Mouse (Mus musculus) hindbrain, embryonic 15.5 days (tissue): ENCODE results near the gene Nccrp1. TPM values are rescaled to one million over a fixed set of nuclear protein-coding genes. Genes with fewer than 3 reads are reported as not detected.
A peak's percentile ranks its signal among the peaks of the same experiment; 100 is the strongest.

Source experiments
- ATAC-seq: fragments of 200-750 bp; cut with Nextera tagmentation; 2 replicates; pipeline ENCODE4 v1.8.0; 2017; ENCODE audit warnings: low read depth, moderate number of reproducible peaks, moderate TSS enrichment; ENCODE audit not compliant: low FRiP score
- H3K27ac ChIP-seq: fragments of 300-500 bp; sonication (generic); replicated peaks from 2 replicates; pipeline ENCODE4 v1.5.1; 2015; ENCODE audit warnings: mild to moderate bottlenecking, inconsistent platforms
- H3K27me3 ChIP-seq: fragments of 300-500 bp; sonication (generic); 2 replicates; pipeline ENCODE4 v1.6.1; 2015; ENCODE audit warnings: control low read depth, inconsistent platforms
- H3K36me3 ChIP-seq: fragments of 300-500 bp; sonication (generic); 2 replicates; pipeline ENCODE4 v1.6.1; 2015; ENCODE audit warnings: control low read depth, inconsistent platforms
- H3K4me1 ChIP-seq: fragments of 300-500 bp; sonication (generic); replicated peaks from 2 replicates; pipeline ENCODE4 v1.6.1; 2015; ENCODE audit warnings: control low read depth, inconsistent platforms
- H3K4me2 ChIP-seq: fragments of 300-500 bp; sonication (generic); 2 replicates; pipeline ENCODE4 v1.6.1; 2015; ENCODE audit warnings: moderate library complexity, mild to moderate bottlenecking, inconsistent platforms
- H3K4me3 ChIP-seq: fragments of 300-500 bp; sonication (generic); 2 replicates; pipeline ENCODE4 v1.5.1; 2015; ENCODE audit warnings: mild to moderate bottlenecking, inconsistent platforms
- H3K9ac ChIP-seq: fragments of 300-500 bp; sonication (generic); 2 replicates; pipeline ENCODE4 v1.6.1; 2015; ENCODE audit warnings: inconsistent platforms
- H3K9me3 ChIP-seq: fragments of 300-500 bp; sonication (generic); 2 replicates; pipeline ENCODE4 v1.6.1; 2016; ENCODE audit warnings: control low read depth, inconsistent platforms
- WGBS: fragments of 180-500 bp; shearing (Covaris S2); methylation state at CpG from one replicate; pipeline ENCODE4 v1.1.7; 2015; 5-methylcytosine and 5-hydroxymethylcytosine counted together
- polyA plus RNA-seq: library from polyadenylated mRNA; unstranded; fragments of >200 nt; fragmentation: Nextera tagmentation; extraction: Ambion mirVana; gene quantifications from 2 replicates; pipeline ENCODE4 v1.2.1, GENCODE M21; 2015

Gene Nccrp1
- polyA plus RNA-seq, 1 experiment from 2014 or later: 0.19 TPM

DNA sequence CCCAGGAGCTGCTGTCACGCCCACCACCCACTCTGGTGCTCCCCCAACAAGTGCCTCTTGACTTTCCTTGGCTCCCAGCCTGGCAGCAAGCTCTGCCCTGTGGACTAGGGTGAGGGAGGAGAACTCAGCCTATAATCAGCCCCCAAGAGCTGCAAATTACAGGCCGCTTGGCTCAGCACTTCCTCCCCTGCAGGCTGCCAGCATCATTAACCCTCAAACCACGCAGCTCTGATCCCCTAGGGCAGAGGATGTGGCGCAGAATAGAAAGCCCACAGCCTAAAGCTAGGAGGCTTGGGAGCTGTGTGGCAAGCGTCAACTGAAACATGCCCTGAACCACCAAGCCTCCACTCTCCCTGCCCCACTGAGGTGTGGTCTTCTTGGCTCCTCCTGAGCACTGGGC lies 18.4 kb upstream of the Nccrp1 start:
- H3K4me3 ChIP-seq: no peak overlapping the region
- 70% methylated on average over 5 of the region's 5 CpGs for WGBS
- peaks cover 3% of the 10 kb centered on the region; the same call in 1 of the 2 replicates for H3K4me1 ChIP-seq
- no peaks in the 10 kb centered on the region for H3K27me3 ChIP-seq
- no peaks in the 10 kb centered on the region for H3K9me3 ChIP-seq
- ATAC-seq: no peak
- no peak overlapping the region for H3K4me2 ChIP-seq
- H3K9ac ChIP-seq: no peak overlapping the region
- peaks cover 18% of the 10 kb centered on the region for H3K36me3 ChIP-seq
- H3K27ac ChIP-seq: no peak overlapping the region

DNA sequence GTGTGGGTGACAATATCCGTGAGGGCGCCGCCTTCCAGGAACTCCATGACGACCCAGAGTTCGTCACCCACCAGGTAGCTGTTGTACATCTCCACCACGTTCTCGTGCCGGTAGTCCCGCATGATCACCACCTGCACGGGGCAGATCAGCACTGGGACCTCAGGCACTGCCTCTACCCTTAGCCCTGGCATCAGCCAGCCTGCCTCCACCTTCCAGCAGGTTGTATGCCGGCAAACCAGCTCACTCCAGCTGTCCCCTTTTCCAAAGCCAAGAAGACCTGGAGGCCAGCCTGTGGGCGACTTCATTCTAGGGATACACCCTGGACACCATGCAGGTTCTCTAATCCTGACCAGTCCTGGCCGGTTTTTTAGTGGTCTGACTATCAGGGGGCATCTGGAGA lies 15.9 kb upstream of the Nccrp1 start:
- Histone ChIP-seq H3K4me3 (no peak overlapping the region), H3K9ac (no peak overlapping the region), H3K4me2 (no peak overlapping the region), H3K4me1 (no peaks in the 10 kb centered on the region), H3K27ac (no peak overlapping the region), H3K36me3 (peaks cover 32% of the 10 kb centered on the region), H3K27me3 (no peaks in the 10 kb centered on the region), H3K9me3 (no peaks in the 10 kb centered on the region)
- 95% methylated on average over 13 of the region's 13 CpGs for WGBS
- no peak for ATAC-seq

DNA sequence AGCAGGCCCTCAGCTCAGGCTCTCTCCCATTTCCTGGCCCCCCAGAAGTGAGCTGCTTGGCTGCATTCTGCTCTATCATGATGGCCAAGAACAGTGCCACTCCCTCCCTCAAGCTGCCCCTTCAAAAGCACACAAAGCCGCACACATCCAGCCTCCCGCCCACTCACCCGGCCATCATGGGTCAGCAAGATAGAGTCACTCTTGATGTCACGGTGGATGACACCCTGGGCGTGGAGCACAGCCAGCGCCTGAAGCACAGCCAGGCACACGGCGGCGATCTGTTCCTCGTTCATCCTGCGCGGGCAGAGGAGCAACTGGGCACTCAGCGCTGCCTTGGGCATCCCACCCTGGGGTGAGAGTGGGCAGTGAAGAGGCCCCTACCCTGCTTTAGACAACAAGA lies 15.3 kb upstream of the Nccrp1 start:
- Histone ChIP-seq H3K27me3 (no peaks in the 10 kb centered on the region), H3K4me3 (no peak overlapping the region), H3K9me3 (no peaks in the 10 kb centered on the region), H3K27ac (no peak overlapping the region), H3K4me1 (no peaks in the 10 kb centered on the region), H3K9ac (no peak overlapping the region), H3K36me3 (peaks cover 26% of the 10 kb centered on the region), H3K4me2 (no peak overlapping the region)
- no peak for ATAC-seq
- 85% methylated on average over 13 of the region's 13 CpGs for WGBS

DNA sequence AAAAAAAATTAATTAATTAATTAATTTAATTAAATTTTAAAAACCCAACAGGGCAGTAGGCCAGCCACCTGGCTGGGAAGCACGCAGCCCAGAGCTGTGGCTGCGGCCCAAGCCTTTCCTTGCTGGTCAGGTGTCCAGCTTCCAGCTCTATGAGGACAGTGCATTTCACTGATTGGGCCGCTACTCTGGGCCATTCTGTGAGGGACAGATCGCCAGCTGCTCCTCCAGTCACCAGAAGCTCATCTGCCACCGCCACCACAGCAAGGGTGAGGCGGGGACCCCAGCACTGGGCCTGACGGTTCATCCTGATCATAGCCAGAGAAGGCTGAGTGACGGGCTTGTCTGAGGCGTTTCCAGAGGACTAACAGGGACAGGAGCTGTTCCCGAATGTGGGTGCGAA lies 14.9 kb upstream of the Nccrp1 start:
- Histone ChIP-seq H3K4me1 (no peaks in the 10 kb centered on the region), H3K27ac (no peak overlapping the region), H3K27me3 (no peaks in the 10 kb centered on the region), H3K4me3 (no peak overlapping the region), H3K9me3 (no peaks in the 10 kb centered on the region), H3K4me2 (no peak overlapping the region), H3K9ac (no peak overlapping the region), H3K36me3 (peaks cover 22% of the 10 kb centered on the region)
- 87% methylated on average over 11 of the region's 11 CpGs for WGBS
- ATAC-seq: no peak

DNA sequence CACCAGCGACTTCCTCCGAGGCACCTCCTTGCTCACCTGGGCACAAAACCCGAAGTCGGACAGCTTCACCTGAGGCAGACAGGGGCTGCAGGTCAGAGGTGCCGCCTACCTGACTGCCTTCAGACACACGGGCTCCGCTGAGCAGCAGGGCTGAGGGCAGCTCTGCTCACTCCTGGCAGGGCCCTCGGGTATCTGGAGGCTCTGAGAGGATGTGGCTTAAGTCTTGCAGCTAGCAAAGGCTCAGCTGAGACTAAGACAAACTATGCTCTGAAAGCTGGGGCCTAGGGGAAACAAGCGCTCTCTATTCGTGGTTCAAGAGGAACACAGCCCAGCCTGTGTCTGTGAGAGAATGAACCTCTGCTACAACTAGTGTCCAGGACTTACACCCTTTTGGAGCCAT lies 13.8 kb upstream of the Nccrp1 start:
- H3K4me3 ChIP-seq: no peak overlapping the region
- no peaks in the 10 kb centered on the region for H3K9me3 ChIP-seq
- no peak overlapping the region for H3K9ac ChIP-seq
- H3K4me1 ChIP-seq: no peaks in the 10 kb centered on the region
- no peak overlapping the region for H3K27ac ChIP-seq
- H3K4me2 ChIP-seq: no peak overlapping the region
- H3K27me3 ChIP-seq: no peaks in the 10 kb centered on the region
- ATAC-seq: no peak
- WGBS: 93% methylated on average over 10 of the region's 10 CpGs
- peaks cover 17% of the 10 kb centered on the region; the same call in 1 of the 2 replicates for H3K36me3 ChIP-seq

DNA sequence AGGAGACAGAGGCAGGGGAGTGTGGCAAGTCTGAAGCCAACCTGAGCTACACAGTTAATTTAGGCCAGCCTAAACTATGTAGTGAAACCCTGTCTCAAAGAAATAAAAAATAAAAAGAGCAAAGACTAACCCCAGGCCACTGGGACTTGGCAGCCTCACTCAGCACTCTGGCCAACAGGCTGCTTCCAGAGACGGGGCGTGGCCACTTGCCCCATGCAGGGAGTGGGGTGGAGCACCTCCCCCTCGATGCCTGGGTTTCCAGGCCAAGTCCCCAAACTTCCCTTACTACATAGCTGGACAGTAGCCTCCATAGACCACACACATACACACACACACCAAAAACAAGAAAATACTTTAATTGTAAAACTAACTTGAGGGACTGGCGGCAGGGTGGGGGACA lies 11.4 kb upstream of the Nccrp1 start:
- no peak overlapping the region for H3K4me3 ChIP-seq
- no peaks in the 10 kb centered on the region for H3K27me3 ChIP-seq
- 61% methylated on average over 4 of the region's 4 CpGs for WGBS
- no peak overlapping the region for H3K4me2 ChIP-seq
- H3K4me1 ChIP-seq: no peaks in the 10 kb centered on the region
- ATAC-seq: no peak
- peaks cover 14% of the 10 kb centered on the region; the same call in 1 of the 2 replicates for H3K36me3 ChIP-seq
- no peak overlapping the region for H3K9ac ChIP-seq
- no peaks in the 10 kb centered on the region for H3K9me3 ChIP-seq
- no peak overlapping the region for H3K27ac ChIP-seq

DNA sequence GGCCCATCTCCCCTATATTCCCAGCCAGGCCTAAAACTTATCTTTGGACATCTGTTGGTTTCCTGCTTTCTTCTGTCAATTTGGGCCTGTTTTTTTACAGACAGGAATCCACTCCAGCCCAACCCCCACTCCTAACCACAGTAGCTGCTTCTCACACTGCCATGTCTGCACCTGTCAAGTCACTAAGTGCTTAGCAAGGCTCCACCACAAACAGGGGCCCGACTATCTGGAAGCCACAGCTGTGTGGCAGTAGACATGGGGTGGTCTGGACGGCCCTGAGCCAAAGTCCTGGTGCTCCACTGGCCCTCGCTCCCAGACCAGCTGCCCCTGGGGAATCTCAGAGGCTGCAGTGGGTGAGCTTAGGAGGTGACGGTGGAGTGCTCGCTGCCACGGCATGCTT lies 10.7 kb upstream of the Nccrp1 start:
- no peak overlapping the region for H3K27ac ChIP-seq

DNA sequence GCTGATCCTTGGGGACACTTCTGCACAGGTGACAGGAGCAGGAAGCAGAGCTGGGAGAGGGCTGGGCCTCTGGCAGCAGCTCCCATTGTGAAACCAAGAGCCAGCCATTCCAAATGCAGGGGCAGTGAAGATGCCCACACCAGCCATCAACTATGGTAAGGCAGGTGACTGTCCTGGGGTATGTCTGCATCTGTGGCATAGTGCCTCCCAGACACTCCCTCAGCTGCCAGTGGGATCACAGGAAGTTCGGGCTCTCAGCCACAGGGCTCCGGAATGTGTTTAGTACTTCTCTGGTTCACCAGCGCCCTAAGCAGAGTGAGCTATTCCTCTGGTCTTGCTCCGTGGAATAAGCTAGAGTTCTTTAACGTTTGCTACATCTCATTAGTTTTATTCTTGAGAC lies 10.0 kb upstream of the Nccrp1 start:
- Histone ChIP-seq H3K27ac (no peak overlapping the region), H3K4me2 (no peak overlapping the region), H3K36me3 (peaks cover 14% of the 10 kb centered on the region; the same call in 1 of the 2 replicates), H3K9me3 (no peaks in the 10 kb centered on the region), H3K9ac (no peak overlapping the region), H3K27me3 (no peaks in the 10 kb centered on the region), H3K4me1 (no peaks in the 10 kb centered on the region), H3K4me3 (no peak overlapping the region)
- 69% methylated on average over 5 of the region's 5 CpGs for WGBS
- ATAC-seq: no peak

More for the DNA sequence above, 10.7 kb upstream of the Nccrp1 start:
- H3K9me3 ChIP-seq: no peaks in the 10 kb centered on the region
- no peaks in the 10 kb centered on the region for H3K4me1 ChIP-seq
- WGBS: 82% methylated on average over 6 of the region's 6 CpGs
- no peak overlapping the region for H3K9ac ChIP-seq
- H3K36me3 ChIP-seq: peaks cover 14% of the 10 kb centered on the region; the same call in 1 of the 2 replicates
- H3K4me2 ChIP-seq: no peak overlapping the region
- no peak for ATAC-seq
- H3K4me3 ChIP-seq: no peak overlapping the region
- no peaks in the 10 kb centered on the region for H3K27me3 ChIP-seq

DNA sequence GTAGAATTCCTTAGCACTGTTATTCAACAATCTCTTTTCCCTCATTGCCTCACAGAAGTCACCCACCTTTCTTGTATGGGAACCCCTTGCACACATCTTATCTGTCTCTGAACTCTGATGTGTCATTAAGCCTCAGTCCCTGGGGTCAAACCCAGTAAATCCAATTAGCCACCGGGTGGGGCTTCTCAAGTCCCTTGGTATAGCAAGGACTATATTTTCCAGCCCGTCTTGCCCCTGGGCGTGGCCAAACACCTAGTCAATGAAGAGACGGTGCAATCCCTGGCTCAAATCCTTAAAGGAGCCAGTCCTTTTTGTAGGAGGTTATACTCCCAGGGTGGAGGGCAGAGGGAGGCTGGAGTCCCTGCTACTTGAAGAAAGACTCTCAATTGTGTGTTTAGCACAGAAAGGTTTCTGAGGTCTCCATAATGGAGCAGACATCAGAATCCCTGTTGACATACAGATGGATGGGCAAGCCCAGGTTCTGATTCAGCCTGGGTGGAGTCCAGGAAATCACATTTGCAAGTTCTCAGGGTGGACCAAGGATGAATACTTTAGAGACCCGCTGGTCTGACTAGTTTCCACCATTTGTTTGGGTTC lies 9.0 kb upstream of the Nccrp1 start:
- Histone ChIP-seq H3K4me2 (no peak overlapping the region), H3K4me1 (no peaks in the 10 kb centered on the region), H3K27ac (no peak overlapping the region), H3K27me3 (no peaks in the 10 kb centered on the region), H3K9ac (no peak overlapping the region), H3K36me3 (peaks cover 14% of the 10 kb centered on the region; the same call in 1 of the 2 replicates), H3K4me3 (no peak overlapping the region), H3K9me3 (no peaks in the 10 kb centered on the region)
- ATAC-seq: no peak
- 32% methylated on average over 5 of the region's 5 CpGs for WGBS

DNA sequence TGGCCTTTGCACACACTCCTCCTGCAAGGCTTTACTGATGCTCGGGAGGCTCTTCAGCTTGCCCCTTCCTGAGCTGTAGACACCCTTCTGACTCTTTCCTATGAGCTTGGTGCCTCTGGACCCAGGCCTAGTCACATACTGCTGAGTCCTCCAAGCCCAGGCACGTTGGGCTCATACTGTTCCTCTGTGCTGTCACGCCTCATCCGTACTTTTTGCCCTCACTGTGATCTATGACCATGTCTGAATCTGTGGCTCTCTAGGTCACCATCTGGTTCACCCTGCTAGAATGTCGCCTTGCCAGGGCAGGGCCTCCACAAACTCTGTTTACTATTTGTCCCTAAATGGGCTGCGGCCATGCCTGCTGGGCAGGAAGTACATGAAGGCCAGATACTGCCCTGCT lies 6.0 kb upstream of the Nccrp1 start:
- no peaks in the 10 kb centered on the region for H3K4me1 ChIP-seq
- 91% methylated on average over 6 of the region's 6 CpGs for WGBS
- ATAC-seq: no peak
- H3K27me3 ChIP-seq: no peaks in the 10 kb centered on the region
- no peak overlapping the region for H3K4me3 ChIP-seq
- H3K9ac ChIP-seq: no peak overlapping the region
- no peaks in the 10 kb centered on the region for H3K36me3 ChIP-seq
- no peaks in the 10 kb centered on the region for H3K9me3 ChIP-seq
- no peak overlapping the region for H3K4me2 ChIP-seq
- no peak overlapping the region for H3K27ac ChIP-seq

DNA sequence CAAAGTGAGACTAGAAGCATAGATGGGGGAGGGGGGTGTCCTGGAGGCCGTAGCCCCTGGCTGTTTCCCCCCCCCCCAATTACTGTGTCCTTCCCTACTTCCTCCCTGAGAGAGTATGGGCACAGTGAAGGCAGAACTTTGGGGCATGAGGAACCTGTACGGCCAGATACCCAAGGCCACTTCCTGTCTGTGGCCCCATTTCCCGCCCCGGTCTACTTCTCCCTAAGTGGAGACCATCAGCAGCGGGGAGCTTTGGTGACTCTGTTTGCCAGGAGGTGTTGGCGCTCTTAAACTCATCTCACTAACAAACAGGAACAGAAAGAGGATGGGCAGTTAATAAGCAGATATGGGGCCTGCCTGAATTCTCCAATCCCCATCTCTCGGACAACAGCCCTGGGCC lies 574 bp upstream of the Nccrp1 start:
- Histone ChIP-seq H3K36me3 (no peaks in the 10 kb centered on the region), H3K27me3 (peaks cover 35% of the 10 kb centered on the region), H3K4me1 (peaks cover 23% of the 10 kb centered on the region), H3K27ac (no peak overlapping the region), H3K9ac (no peak overlapping the region), H3K4me3 (no peak overlapping the region), H3K9me3 (no peaks in the 10 kb centered on the region), H3K4me2 (no peak overlapping the region)
- WGBS: 70% methylated on average over 7 of the region's 7 CpGs
- no peak for ATAC-seq

DNA sequence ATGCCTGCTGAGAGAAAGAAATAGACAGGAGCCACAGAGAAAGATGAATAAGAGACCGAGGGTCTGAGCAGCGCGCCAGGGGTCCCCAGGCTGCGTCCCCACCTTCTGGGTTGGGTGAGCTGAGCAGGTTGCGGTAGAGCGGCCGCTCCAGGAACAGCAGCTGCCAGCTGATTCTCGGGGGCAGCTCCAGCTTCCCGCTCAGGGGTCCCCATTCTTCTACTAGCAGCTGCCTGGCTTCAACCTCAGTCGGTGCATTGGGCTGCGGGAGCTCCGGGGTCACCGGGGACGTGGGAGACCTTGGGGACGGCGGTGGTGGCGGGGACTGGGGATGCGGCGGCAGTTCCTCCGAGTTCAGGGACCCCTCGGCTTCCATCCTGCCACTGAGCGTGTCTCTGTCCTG lies 405 bp downstream of the Nccrp1 start:
- Histone ChIP-seq H3K4me2 (peak overlapping the region; percentile 64), H3K27me3 (peaks cover 35% of the 10 kb centered on the region), H3K4me3 (peak overlapping the region; percentile 34), H3K27ac (no peak overlapping the region), H3K9ac (peak overlapping the region; percentile 34), H3K4me1 (peaks cover 23% of the 10 kb centered on the region), H3K36me3 (no peaks in the 10 kb centered on the region), H3K9me3 (no peaks in the 10 kb centered on the region)
- WGBS: 1% methylated on average over 22 of the region's 22 CpGs
- ATAC-seq: no peak

DNA sequence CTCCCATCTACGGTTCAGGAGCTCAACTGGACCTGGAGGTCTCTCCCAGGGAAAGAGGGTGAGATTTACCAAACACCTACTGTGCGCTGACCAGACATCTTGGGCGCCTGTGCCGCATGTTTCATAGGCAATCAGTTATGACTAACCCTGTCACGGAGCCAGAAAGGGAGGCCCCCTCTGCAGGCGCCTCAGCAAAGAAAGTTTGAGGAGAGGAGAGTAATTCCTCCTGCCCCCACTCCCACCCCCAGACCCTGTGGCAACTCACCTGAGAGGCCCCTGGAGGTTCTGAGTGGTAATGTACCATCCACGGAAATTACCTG lies 1.2 kb downstream of the Nccrp1 start:
- Histone ChIP-seq H3K9ac (no peak overlapping the region), H3K36me3 (no peaks in the 10 kb centered on the region), H3K4me3 (no peak overlapping the region), H3K27me3 (peaks cover 35% of the 10 kb centered on the region), H3K9me3 (no peaks in the 10 kb centered on the region), H3K4me1 (peaks cover 23% of the 10 kb centered on the region), H3K4me2 (no peak overlapping the region), H3K27ac (no peak overlapping the region)
- 44% methylated on average over 7 of the region's 7 CpGs for WGBS
- ATAC-seq: peak; percentile 24; the same call in 1 of the 2 replicates
